Mouse (Mus musculus) myocyte (in vitro differentiated cells): ENCODE results near the gene Itgb1bp1. TPM values are rescaled to one million over a fixed set of nuclear protein-coding genes. Genes with fewer than 3 reads are reported as not detected.
A peak's percentile ranks its signal among the peaks of the same experiment; 100 is the strongest.

Experiments used
- H3K27me3 ChIP-seq: one replicate; pipeline ENCODE4 v1.6.1; 2011; ENCODE audit not compliant: control insufficient read depth, insufficient read depth, insufficient read length
- H3K36me3 ChIP-seq: one replicate; pipeline ENCODE4 v1.6.1; 2011; ENCODE audit not compliant: control insufficient read depth, insufficient read depth
- H3K4me2 ChIP-seq: one replicate; pipeline ENCODE4 v1.6.1; 2011; ENCODE audit warnings: low read depth, control low read depth
- H3K4me3 ChIP-seq: one replicate; pipeline ENCODE4 v1.5.1; 2011; ENCODE audit warnings: mild to moderate bottlenecking, control low read depth, moderate library complexity
- H3K79me2 ChIP-seq: one replicate; pipeline ENCODE4 v1.6.1; 2011; ENCODE audit not compliant: control insufficient read depth, insufficient read depth
- H3ac ChIP-seq: one replicate; pipeline ENCODE4 v1.6.1; 2011; ENCODE audit not compliant: control insufficient read depth, insufficient read length
- CEBPB ChIP-seq: IDR thresholded peaks from 2 replicates; pipeline ENCODE4 v1.6.1; 2011; ENCODE audit warnings: mild to moderate bottlenecking, moderate library complexity; ENCODE audit not compliant: poor library complexity, insufficient read depth, severe bottlenecking
- E2F4 ChIP-seq: IDR thresholded peaks from one replicate; pipeline ENCODE4 v1.6.1; 2011; ENCODE audit warnings: mild to moderate bottlenecking, control low read depth, moderate library complexity; ENCODE audit not compliant: insufficient read depth
- MAX ChIP-seq: IDR thresholded peaks from one replicate; pipeline ENCODE4 v1.6.1; 2011; ENCODE audit warnings: low read depth, mild to moderate bottlenecking, control low read depth
- MYOD1 ChIP-seq, 3 experiments: IDR thresholded peaks; one replicate each; pipeline ENCODE4 v1.6.1; 2011; ENCODE audit warnings: control low read depth in 2 of 3, low read depth in 2 of 3, mild to moderate bottlenecking in 2 of 3, moderate library complexity in 1 of 3; ENCODE audit not compliant: insufficient read length in 2 of 3, control insufficient read depth in 1 of 3
- MYOG ChIP-seq, 3 experiments: IDR thresholded peaks; one replicate each; pipeline ENCODE4 v1.6.1; 2011; ENCODE audit warnings: control low read depth in 2 of 3, low read depth in 2 of 3, mild to moderate bottlenecking in 2 of 3; ENCODE audit not compliant: insufficient read length in 2 of 3, control insufficient read depth in 1 of 3, insufficient read depth in 1 of 3
- POLR2A ChIP-seq: IDR thresholded peaks from one replicate; pipeline ENCODE4 v1.6.1; 2011; ENCODE audit warnings: low read depth, mild to moderate bottlenecking, control low read depth, moderate library complexity; ENCODE audit not compliant: insufficient read length
- POLR2AphosphoS2 ChIP-seq: IDR thresholded peaks from one replicate; pipeline ENCODE4 v1.6.1; 2011; ENCODE audit warnings: low read depth, control low read depth; ENCODE audit not compliant: insufficient read length
- REST ChIP-seq: IDR thresholded peaks from one replicate; pipeline ENCODE4 v1.6.1; 2011; ENCODE audit warnings: mild to moderate bottlenecking, control low read depth, moderate library complexity; ENCODE audit not compliant: insufficient read depth, insufficient read length
- SRF ChIP-seq: IDR thresholded peaks from one replicate; pipeline ENCODE4 v1.6.1; 2011; ENCODE audit warnings: low read depth; ENCODE audit not compliant: control insufficient read depth, insufficient read length
- TCF12 ChIP-seq: IDR thresholded peaks from one replicate; pipeline ENCODE4 v1.6.1; 2011; ENCODE audit warnings: mild to moderate bottlenecking, control low read depth; ENCODE audit not compliant: poor library complexity, insufficient read depth, severe bottlenecking
- TCF3 ChIP-seq: IDR thresholded peaks from one replicate; pipeline ENCODE4 v1.6.1; 2011; ENCODE audit warnings: low read depth, control low read depth; ENCODE audit not compliant: insufficient read length
- USF1 ChIP-seq: IDR thresholded peaks from one replicate; pipeline ENCODE4 v1.6.1; 2011; ENCODE audit warnings: low read depth, mild to moderate bottlenecking, control low read depth, moderate library complexity
- polyA plus RNA-seq: library from polyadenylated mRNA; unstranded; fragments of >200 nt; fragmentation: generic; extraction: Trizol; gene quantifications from one replicate; pipeline ENCODE4 v1.2.1, GENCODE M21; 2012; ENCODE audit warnings: missing spikeins

Itgb1bp1 gene
- polyA plus RNA-seq, 1 experiment = 45.4 TPM

DNA sequence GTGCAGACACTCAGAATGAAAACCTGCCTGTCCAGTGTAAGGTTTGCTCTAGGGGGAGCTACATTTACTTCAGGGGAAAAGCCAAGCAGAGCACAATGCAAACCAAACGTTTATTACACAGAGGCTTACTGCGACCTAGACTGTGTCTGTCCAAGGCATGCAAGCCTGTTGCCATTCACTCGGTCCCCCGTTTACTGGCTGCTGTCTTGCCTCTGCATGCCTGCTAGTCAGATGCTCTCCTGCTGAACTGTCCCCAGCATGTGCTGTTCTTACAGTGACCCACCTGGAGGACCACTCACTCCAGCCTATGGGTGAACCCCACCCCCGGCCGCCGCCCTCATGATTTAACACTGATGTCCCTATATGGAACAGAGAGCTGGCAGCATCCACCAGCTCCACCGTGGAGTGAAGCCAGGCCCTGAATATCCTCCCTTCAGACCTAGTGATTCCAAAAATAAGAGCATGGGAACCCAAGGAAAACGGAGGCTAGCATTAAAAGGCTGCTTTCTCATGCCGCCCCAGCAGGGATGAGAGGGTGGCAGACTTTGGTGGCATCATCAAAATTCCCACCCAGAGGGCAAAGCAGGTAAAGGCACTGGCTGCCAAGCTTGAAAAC, 45.0 kb upstream of the Itgb1bp1 start:
- Histone ChIP-seq H3ac (no peak overlapping the region), H3K4me2 (no peak overlapping the region), H3K4me3 (no peak overlapping the region), H3K79me2 (no peaks in the 10 kb centered on the region), H3K27me3 (no peaks in the 10 kb centered on the region), H3K36me3 (peaks cover 33% of the 10 kb centered on the region)
- TF ChIP-seq REST = no peak
- peak; percentile 59 for TF ChIP-seq POLR2AphosphoS2

DNA sequence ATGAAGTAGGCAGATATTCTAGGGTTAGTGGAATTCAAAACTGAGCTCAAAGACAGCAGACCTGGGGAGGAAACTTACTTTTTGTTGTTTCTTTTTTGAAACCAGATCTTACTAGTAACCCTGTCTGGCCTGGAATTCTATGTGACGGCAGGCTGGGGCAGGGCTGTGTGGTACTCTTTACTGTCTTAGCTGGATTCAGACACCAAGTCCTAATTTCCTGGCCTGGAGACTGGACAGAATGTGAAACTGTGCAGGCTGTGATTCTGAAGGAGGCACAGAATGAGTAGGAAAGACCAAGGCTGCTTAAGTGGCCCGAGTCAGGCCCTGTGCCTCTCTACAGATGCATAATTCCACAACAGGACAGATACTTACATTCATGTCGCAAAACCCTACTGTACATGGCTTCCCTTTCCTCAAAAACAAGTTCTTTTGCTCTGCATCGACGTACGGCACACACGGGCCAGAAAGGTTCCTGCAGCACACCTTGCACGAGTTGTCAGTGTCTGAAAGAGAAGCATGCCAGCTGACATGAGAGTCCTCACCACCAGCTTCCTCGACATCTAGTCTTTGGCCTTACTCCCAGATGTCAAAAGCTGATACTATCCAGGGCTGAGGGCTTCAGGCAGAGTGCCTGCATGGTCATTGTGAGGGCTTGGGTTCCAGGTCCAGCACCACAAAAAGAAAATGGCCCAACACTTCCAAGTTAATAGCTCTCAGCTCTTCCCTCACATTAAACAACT, 43.7 kb upstream of the Itgb1bp1 start:
- Histone ChIP-seq H3ac (no peak overlapping the region), H3K4me3 (no peak overlapping the region), H3K27me3 (no peaks in the 10 kb centered on the region), H3K79me2 (no peaks in the 10 kb centered on the region), H3K4me2 (no peak overlapping the region), H3K36me3 (peaks cover 30% of the 10 kb centered on the region)
- TF ChIP-seq POLR2AphosphoS2 (peak; percentile 26), POLR2A (no peak)

DNA sequence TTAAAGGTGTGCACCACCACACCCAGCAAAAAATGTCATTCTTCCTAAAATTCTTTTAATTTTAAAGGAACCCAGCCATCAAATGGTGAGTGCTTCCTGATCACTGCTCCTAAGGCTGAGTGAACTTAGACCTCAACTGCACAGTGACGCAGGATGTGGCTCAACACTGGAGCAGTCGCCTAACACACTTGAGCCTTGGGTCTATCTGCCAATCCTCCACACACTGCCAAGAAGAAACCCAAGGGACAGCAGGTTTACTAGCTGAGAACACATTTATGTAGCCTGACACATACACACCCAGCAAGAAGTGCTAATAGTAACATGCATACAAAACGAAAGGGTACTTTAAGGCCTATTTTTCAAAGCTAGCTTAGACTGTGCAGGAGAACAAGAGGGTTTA, 40.2 kb upstream of the Itgb1bp1 start:
- Histone ChIP-seq H3K27me3 (no peaks in the 10 kb centered on the region), H3K4me3 (no peak overlapping the region), H3K79me2 (no peaks in the 10 kb centered on the region), H3ac (no peak overlapping the region), H3K36me3 (peaks cover 41% of the 10 kb centered on the region), H3K4me2 (no peak overlapping the region)
- TF ChIP-seq MYOG (IDR thresholded peaks at IDR 0.05; ENCODE audit: control insufficient read depth in 1 of 3, insufficient read depth in 1 of 3, insufficient read length in 2 of 3, low read depth in 2 of 3) (no peak), TCF12 (no peak), CEBPB (no peak), MYOD1 (IDR thresholded peaks at IDR 0.05; ENCODE audit: control insufficient read depth in 1 of 3, insufficient read length in 2 of 3, low read depth in 2 of 3) (no peak), POLR2AphosphoS2 (no peak), SRF (no peak), POLR2A (no peak), MAX (no peak), USF1 (no peak), REST (no peak), TCF3 (no peak), E2F4 (no peak)

DNA sequence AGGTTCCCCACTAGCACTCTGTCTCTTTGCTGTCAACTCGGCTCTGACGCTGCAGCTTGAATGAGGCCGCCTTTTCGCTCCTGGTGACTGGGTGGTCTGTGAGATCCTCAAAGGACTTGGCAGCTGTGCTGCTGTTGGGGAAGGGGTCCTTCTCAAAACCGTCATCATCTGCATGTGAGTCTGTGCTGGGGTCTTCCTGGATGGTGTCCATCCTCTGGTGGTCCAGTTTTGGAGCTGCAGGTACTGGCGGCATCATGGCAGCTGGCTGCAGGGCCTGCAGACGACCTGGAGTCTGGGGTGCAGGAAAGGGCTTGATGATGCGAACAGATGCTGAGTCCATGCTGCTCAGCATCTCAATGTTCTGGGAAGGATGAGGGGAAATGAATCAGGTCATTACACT, 39.2 kb upstream of the Itgb1bp1 start:
- no peaks in the 10 kb centered on the region for H3K79me2 ChIP-seq
- TF ChIP-seq CEBPB (no peak), POLR2A (no peak), MAX (no peak), TCF3 (no peak), POLR2AphosphoS2 (no peak), MYOG (IDR thresholded peaks at IDR 0.05; ENCODE audit: control insufficient read depth in 1 of 3, insufficient read depth in 1 of 3, insufficient read length in 2 of 3, low read depth in 2 of 3) (no peak), TCF12 (no peak), E2F4 (no peak), USF1 (no peak), SRF (no peak), MYOD1 (IDR thresholded peaks at IDR 0.05; ENCODE audit: control insufficient read depth in 1 of 3, insufficient read length in 2 of 3, low read depth in 2 of 3) (no peak), REST (no peak)
- H3K36me3 ChIP-seq = peaks cover 44% of the 10 kb centered on the region
- no peak overlapping the region for H3K4me3 ChIP-seq
- no peak overlapping the region for H3ac ChIP-seq
- H3K27me3 ChIP-seq = no peaks in the 10 kb centered on the region
- no peak overlapping the region for H3K4me2 ChIP-seq

DNA sequence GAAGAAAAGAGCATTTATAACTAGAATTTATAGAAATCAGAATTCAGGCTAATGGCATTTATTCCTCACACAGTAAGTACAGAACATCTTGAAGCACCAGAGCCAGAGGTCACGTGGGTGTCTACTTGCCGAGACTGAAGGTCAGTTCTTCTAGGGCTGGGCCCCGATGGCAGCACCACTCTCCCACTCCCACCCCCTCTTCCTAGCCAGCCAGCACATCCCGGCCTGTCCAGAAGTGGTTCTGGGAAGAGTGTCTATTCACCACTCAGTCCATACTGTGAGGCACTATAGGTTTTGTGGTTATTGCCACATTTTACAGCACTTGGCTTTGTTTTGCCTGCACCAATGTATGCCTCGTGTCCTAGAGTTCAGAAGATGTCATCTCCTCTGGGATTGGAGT, 38.0 kb upstream of the Itgb1bp1 start:
- H3ac ChIP-seq = no peak overlapping the region
- no peaks in the 10 kb centered on the region for H3K79me2 ChIP-seq
- peaks cover 52% of the 10 kb centered on the region for H3K36me3 ChIP-seq
- no peak overlapping the region for H3K4me3 ChIP-seq
- H3K27me3 ChIP-seq = no peaks in the 10 kb centered on the region
- H3K4me2 ChIP-seq = no peak overlapping the region
- no peak for TF ChIP-seq E2F4
- no peak for TF ChIP-seq SRF
- no peak for TF ChIP-seq TCF12
- TF ChIP-seq TCF3 = no peak
- TF ChIP-seq REST = no peak
- no peak for TF ChIP-seq MAX
- no peak for TF ChIP-seq USF1
- TF ChIP-seq CEBPB = no peak
- TF ChIP-seq POLR2A = no peak
